Mouse (Mus musculus) cortical plate, adult 2 months (tissue): ENCODE results near the gene BC029722. TPM values are rescaled to one million over a fixed set of nuclear protein-coding genes. Genes with fewer than 3 reads are reported as not detected.
A peak's percentile ranks its signal among the peaks of the same experiment; 100 is the strongest.

Experiments
- H3K27ac ChIP-seq: fragments of 200-500 bp; 2 replicates; pipeline ENCODE4 v1.5.1; 2012; ENCODE audit warnings: low read length, control low read depth, inconsistent platforms; ENCODE audit not compliant: insufficient read depth
- H3K4me1 ChIP-seq: fragments of 200-500 bp; 2 replicates; pipeline ENCODE4 v1.6.1; 2011; ENCODE audit warnings: low read length; ENCODE audit not compliant: control insufficient read depth, insufficient read depth
- H3K4me3 ChIP-seq: fragments of 200-500 bp; 2 replicates; pipeline ENCODE4 v1.5.1; 2011; ENCODE audit warnings: mild to moderate bottlenecking, low read length, control low read depth; ENCODE audit not compliant: insufficient read depth
- CTCF ChIP-seq: fragments of 200-500 bp; IDR thresholded peaks from 2 replicates; pipeline ENCODE4 v1.5.1; 2011; ENCODE audit warnings: mild to moderate bottlenecking, control low read depth, low read length; ENCODE audit not compliant: insufficient read depth; ENCODE audit errors: extremely low read depth
- POLR2A ChIP-seq: fragments of 200-500 bp; IDR thresholded peaks from 2 replicates; pipeline ENCODE4 v1.6.1; 2011; ENCODE audit warnings: mild to moderate bottlenecking, low read length, control low read depth; ENCODE audit not compliant: insufficient read depth; ENCODE audit errors: extremely low read depth
- polyA plus RNA-seq: library from polyadenylated mRNA; depleted of rRNA; stranded (reverse); fragments of >200 nt; gene quantifications from 2 replicates; pipeline ENCODE4 v1.2.3, GENCODE M21; 2012

Gene BC029722
- polyA plus RNA-seq, 1 experiment, result 93.4 TPM

- TF ChIP-seq CTCF (peak; percentile 94), POLR2A (no peak)
- Histone ChIP-seq H3K4me1 (no peaks in the 10 kb centered on the region), H3K4me3 (no peak overlapping the region), H3K27ac (no peak overlapping the region)
Observed at GRCm38 (mm10) chr2:155811821-155812396, 7.3 kb downstream of the BC029722 start.

DNA sequence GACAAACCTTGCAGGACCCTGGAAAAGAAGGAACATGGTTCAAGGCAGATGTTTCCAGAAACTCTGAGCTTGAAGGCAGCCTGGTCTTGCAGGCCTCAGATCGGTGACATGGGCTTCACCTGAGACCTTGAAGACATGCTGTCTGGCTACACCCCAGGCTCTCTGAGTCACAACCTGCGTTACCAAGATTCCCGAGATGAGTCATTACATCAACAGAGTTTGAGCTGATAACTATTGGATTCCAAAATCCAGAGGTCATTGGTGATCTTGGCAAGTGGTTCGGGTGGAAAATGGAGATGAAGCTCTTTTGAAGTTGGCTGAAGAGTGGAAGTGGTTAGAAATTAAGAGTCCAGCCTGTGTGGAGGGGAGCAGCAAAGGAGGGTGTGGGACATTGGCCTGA, 9.6 kb downstream of the BC029722 start:
- TF ChIP-seq POLR2A, result no peak
- no peak for TF ChIP-seq CTCF
- H3K4me1 ChIP-seq, result no peaks in the 10 kb centered on the region
- H3K27ac ChIP-seq, result no peak overlapping the region
- H3K4me3 ChIP-seq, result no peak overlapping the region

DNA sequence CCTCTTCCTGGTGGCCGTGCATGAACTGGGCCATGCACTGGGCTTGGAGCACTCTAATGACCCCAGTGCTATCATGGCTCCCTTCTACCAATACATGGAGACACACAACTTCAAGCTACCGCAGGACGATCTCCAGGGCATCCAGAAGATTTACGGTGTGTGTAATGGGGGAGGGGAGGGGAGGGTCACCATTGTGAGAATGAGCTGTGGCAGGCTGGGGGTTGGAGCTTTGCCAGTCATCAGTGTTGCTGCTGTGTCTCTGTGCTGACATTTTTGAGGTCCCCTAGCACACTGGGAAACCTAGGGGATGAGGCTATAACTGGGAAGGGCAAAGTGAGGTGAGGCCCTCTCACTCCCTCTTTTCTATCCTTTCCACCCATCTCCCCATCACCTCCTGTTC, 11.8 kb downstream of the BC029722 start:
- H3K4me1 ChIP-seq, result no peaks in the 10 kb centered on the region

DNA sequence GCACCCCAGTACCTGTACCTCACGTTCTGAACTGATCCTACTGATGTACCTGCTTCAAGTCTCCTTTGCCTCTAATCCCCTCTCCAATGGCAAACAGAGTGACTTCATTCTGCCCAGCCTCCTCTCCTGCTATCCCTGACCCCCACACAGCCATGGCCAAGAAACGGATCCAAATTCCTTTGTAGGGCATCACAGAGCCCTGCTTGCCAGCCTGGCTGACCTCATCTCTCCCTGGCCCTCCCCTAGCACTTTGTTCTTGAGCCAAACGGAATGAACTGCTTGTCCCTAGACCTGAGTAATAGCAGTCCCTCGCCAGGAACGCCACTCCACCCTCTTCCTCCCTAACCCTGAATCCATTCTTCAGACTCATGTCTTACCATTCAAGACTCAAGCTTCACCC, 12.7 kb downstream of the BC029722 start:
- Histone ChIP-seq H3K4me3 (no peak overlapping the region), H3K27ac (no peak overlapping the region), H3K4me1 (no peaks in the 10 kb centered on the region)
- TF ChIP-seq CTCF (no peak), POLR2A (no peak)

More for the DNA sequence above, 11.8 kb downstream of the BC029722 start:
- Histone ChIP-seq H3K27ac (no peak overlapping the region), H3K4me3 (no peak overlapping the region)
- TF ChIP-seq POLR2A (no peak), CTCF (no peak)

DNA sequence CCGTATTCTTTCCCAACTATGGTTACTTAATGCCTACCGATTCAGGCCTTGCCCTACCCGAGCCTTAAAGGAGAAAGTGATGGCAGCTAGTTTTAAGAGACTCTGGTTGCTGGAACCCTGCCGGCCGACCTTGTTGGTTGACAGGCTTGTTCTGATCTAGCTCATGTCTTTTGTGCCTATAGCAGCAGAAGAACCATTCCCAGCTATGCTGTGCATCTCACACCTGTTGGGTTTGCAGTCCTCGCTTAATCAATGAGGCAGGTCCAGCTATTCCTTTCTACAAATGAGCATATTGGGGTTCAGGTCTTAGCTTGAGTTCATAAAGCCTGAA, 13.3 kb downstream of the BC029722 start:
- Histone ChIP-seq H3K4me1 (no peaks in the 10 kb centered on the region), H3K27ac (no peak overlapping the region), H3K4me3 (no peak overlapping the region)
- TF ChIP-seq POLR2A, result no peak
- no peak for TF ChIP-seq CTCF

GRCm38 (mm10) chr2:155805231-155805924, 13.8 kb downstream of the BC029722 start:
- Histone ChIP-seq H3K27ac (no peak overlapping the region), H3K4me1 (no peaks in the 10 kb centered on the region), H3K4me3 (no peak overlapping the region)
- TF ChIP-seq CTCF (no peak), POLR2A (no peak)

- H3K27ac ChIP-seq, result no peak overlapping the region
- TF ChIP-seq POLR2A (no peak), CTCF (no peak)
- no peaks in the 10 kb centered on the region for H3K4me1 ChIP-seq
- no peak overlapping the region for H3K4me3 ChIP-seq
Observed at GRCm38 (mm10) chr2:155804053-155804452, 15.2 kb downstream of the BC029722 start.

GRCm38 (mm10) chr2:155802761-155803160, 16.5 kb downstream of the BC029722 start:
- Histone ChIP-seq H3K27ac (no peak overlapping the region), H3K4me1 (no peaks in the 10 kb centered on the region), H3K4me3 (no peak overlapping the region)
- TF ChIP-seq POLR2A, result no peak
- peak; percentile 27; the same call in 1 of the 2 replicates for TF ChIP-seq CTCF

DNA sequence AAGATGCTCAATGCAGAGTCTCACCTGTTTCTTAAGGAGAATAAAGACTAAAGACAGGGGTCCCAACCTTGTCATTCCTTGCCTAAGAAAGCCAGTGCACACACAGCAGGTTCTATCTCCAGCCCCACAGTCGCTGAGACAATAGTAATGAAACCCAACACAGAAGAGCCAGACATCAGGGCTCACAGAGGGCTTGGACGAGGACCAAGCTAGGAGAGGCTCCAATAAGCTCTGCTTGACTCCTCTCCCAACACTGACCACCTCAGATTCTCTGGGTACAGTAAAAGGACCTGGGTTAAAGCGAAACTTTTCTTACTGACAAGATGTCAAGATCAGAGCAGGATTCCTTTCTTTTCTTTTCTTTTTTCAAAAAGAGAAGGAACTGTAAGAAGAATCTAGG, 20.6 kb downstream of the BC029722 start:
- TF ChIP-seq CTCF (no peak), POLR2A (no peak)
- H3K4me1 ChIP-seq, result no peaks in the 10 kb centered on the region
- no peak overlapping the region for H3K27ac ChIP-seq
- H3K4me3 ChIP-seq, result no peak overlapping the region

DNA sequence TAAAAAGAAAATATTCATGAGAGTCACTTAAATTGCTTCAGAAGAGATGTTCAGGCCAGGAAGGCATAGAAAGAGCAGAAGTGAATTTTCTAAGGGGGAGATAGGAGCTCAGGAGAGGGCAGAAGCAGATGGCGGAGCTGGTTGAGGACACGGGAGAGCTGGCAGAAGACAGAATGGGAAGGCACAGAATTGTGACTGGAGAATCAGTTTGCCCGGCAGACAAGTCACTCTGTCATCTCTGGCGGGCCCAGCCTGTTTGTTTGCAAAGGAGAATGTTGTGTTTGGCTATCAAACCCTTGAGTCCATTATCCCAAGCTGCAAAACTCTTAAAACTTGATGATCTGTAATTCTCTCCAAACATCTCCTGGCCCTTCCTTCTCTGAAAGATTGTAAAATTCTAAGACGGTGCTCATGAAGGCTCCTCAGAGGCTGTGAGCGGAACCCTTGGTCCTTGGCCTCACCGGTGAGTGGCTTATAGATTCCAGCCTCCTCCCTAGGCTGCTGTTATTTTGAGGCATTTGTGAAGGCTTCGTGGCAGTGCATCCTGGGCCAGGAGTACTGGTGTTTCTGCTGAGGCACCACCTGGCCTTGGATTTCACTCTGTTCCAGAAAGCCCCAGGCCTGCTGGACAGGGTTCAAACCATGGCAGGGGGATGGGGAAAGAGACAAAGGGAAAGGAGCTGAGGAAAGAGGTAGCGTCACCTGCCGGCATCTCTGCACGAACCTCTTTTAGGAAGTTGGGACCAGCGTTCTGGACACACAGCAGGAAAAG, 24.4 kb downstream of the BC029722 start:
- H3K27ac ChIP-seq, result no peak overlapping the region
- TF ChIP-seq CTCF (no peak), POLR2A (no peak)
- peaks cover 2% of the 10 kb centered on the region; the same call in 1 of the 2 replicates for H3K4me1 ChIP-seq
- H3K4me3 ChIP-seq, result no peak overlapping the region
